Mouse (Mus musculus) lung, adult 2 months (tissue): ENCODE measurements around the gene Ptbp1.

Experiments
- CTCF ChIP-seq: fragments of 200-500 bp; IDR thresholded peaks from 2 replicates; pipeline ENCODE4 v1.5.1; 2011; ENCODE audit warnings: mild to moderate bottlenecking, low read length, control low read depth; ENCODE audit not compliant: insufficient read depth
- POLR2A ChIP-seq: fragments of 200-500 bp; IDR thresholded peaks from 2 replicates; pipeline ENCODE4 v1.6.1; 2011; ENCODE audit warnings: low read depth, mild to moderate bottlenecking, control low read depth, low read length, borderline replicate concordance; ENCODE audit errors: extremely low read depth

- TF ChIP-seq CTCF: no peak
- no peak for TF ChIP-seq POLR2A
These were observed 30.2 kb downstream of the Ptbp1 start for GRCm38 (mm10) chr10:79884446-79884845.
